Mouse (Mus musculus) inflammation-experienced regulatory T-cells, adult 6 months (primary cell): ENCODE results near the gene Il5. TPM values are rescaled to one million over a fixed set of nuclear protein-coding genes. Genes with fewer than 3 reads are reported as not detected.
A peak's percentile ranks its signal among the peaks of the same experiment; 100 is the strongest.

Source experiments
- ATAC-seq: one replicate; pipeline ENCODE4 v1.8.0; 2017
- polyA plus RNA-seq, 3 experiments: library from polyadenylated mRNA; unstranded; fragments of 100-300 nt; shearing (Covaris generic); gene quantifications; one replicate each; pipeline ENCODE4 v1.2.1; 2017

Gene Il5
- polyA plus RNA-seq, result not detected

GRCm38 (mm10) chr11:53720715-53721114 is at the start of gene Il5:
TSS of gene Il5 (plus strand) at chr11:53720794.
- ATAC-seq, result no peak

- no peak for ATAC-seq
Measured at GRCm38 (mm10) chr11:53671414-53671813, 49.2 kb upstream of the Il5 start.

- no peak for ATAC-seq
Measured at GRCm38 (mm10) chr11:53680141-53680540, 40.5 kb upstream of the Il5 start.

GRCm38 (mm10) chr11:53681686-53682085 is 38.9 kb upstream of the Il5 start:
- no peak for ATAC-seq

GRCm38 (mm10) chr11:53682170-53682569 is 38.4 kb upstream of the Il5 start:
- no peak for ATAC-seq

- no peak for ATAC-seq
Measured at GRCm38 (mm10) chr11:53682994-53683530, 37.5 kb upstream of the Il5 start.

GRCm38 (mm10) chr11:53691979-53692378 is 28.6 kb upstream of the Il5 start:
- no peak for ATAC-seq

- no peak for ATAC-seq
Measured at GRCm38 (mm10) chr11:53698521-53698920, 22.1 kb upstream of the Il5 start.

GRCm38 (mm10) chr11:53699351-53699750 is 21.2 kb upstream of the Il5 start:
- ATAC-seq, result no peak

- peak; percentile 57 for ATAC-seq
Measured at GRCm38 (mm10) chr11:53706236-53706933, 14.2 kb upstream of the Il5 start.

GRCm38 (mm10) chr11:53706934-53707717 is 13.5 kb upstream of the Il5 start, which contains the start of gene Rad50:
TSS of gene Rad50 (minus strand) at chr11:53707319.
- peak; percentile 95 for ATAC-seq

GRCm38 (mm10) chr11:53707718-53708009 is 12.9 kb upstream of the Il5 start:
- no peak for ATAC-seq

- ATAC-seq, result peak; percentile 38
Measured at GRCm38 (mm10) chr11:53719701-53720100, 893 bp upstream of the Il5 start.

GRCm38 (mm10) chr11:53731457-53731856 is 10.9 kb downstream of the Il5 start:
- ATAC-seq, result no peak

GRCm38 (mm10) chr11:53732244-53732643 is 11.7 kb downstream of the Il5 start:
- ATAC-seq, result no peak

- ATAC-seq, result no peak
Measured at GRCm38 (mm10) chr11:53733824-53734223, 13.2 kb downstream of the Il5 start.

- ATAC-seq, result no peak
Measured at GRCm38 (mm10) chr11:53734431-53734830, 13.8 kb downstream of the Il5 start.

GRCm38 (mm10) chr11:53734970-53735681 is 14.5 kb downstream of the Il5 start:
- ATAC-seq, result no peak

- peak; percentile 81 for ATAC-seq
Measured at GRCm38 (mm10) chr11:53735682-53736245, 15.2 kb downstream of the Il5 start.

- ATAC-seq, result peak; percentile 47
Measured at GRCm38 (mm10) chr11:53736771-53737572, 16.4 kb downstream of the Il5 start.

GRCm38 (mm10) chr11:53737573-53737946 is 17.0 kb downstream of the Il5 start:
- ATAC-seq, result peak; percentile 70

- no peak for ATAC-seq
Measured at GRCm38 (mm10) chr11:53742353-53742752, 21.8 kb downstream of the Il5 start.
